Mouse (Mus musculus) liver, embryonic 11.5 days (tissue): ENCODE data around the gene Ntrk2. TPM values are rescaled to one million over a fixed set of nuclear protein-coding genes. Genes with fewer than 3 reads are reported as not detected.

Experiments used
- ATAC-seq: fragments of 200-750 bp; cut with Nextera tagmentation; replicated peaks from 2 replicates; pipeline ENCODE4 v1.8.0; 2017; ENCODE audit warnings: moderate number of reproducible peaks, mild to moderate bottlenecking, moderate TSS enrichment, moderate library complexity; ENCODE audit not compliant: low FRiP score
- DNase-seq: peaks from one replicate; pipeline ENCODE4 v3.0.0-alpha.2; 2017; ENCODE audit warnings: low spot score
- H3K27ac ChIP-seq: fragments of 300-500 bp; sonication (generic); 2 replicates; pipeline ENCODE4 v1.5.1; 2014; ENCODE audit warnings: mild to moderate bottlenecking, low read depth, low read length, control low read depth
- H3K27me3 ChIP-seq: fragments of 300-500 bp; sonication (generic); replicated peaks from 2 replicates; pipeline ENCODE4 v1.6.1; 2014; ENCODE audit warnings: low read length, mixed read lengths; ENCODE audit not compliant: control insufficient read depth, insufficient read depth
- H3K36me3 ChIP-seq: fragments of 300-500 bp; sonication (generic); 2 replicates; pipeline ENCODE4 v1.6.1; 2014; ENCODE audit warnings: mild to moderate bottlenecking, low read length, moderate library complexity, mixed read lengths; ENCODE audit not compliant: control insufficient read depth, insufficient read depth
- H3K4me1 ChIP-seq: fragments of 300-500 bp; sonication (generic); replicated peaks from 2 replicates; pipeline ENCODE4 v1.6.1; 2014; ENCODE audit warnings: low read length, mixed read lengths; ENCODE audit not compliant: control insufficient read depth, insufficient read depth
- H3K4me2 ChIP-seq: fragments of 300-500 bp; sonication (generic); 2 replicates; pipeline ENCODE4 v1.6.1; 2014; ENCODE audit warnings: mild to moderate bottlenecking, control low read depth, moderate library complexity
- H3K4me3 ChIP-seq: fragments of 300-500 bp; sonication (generic); 2 replicates; pipeline ENCODE4 v1.5.1; 2014; ENCODE audit warnings: low read depth, low read length, control low read depth
- H3K9ac ChIP-seq: fragments of 300-500 bp; sonication (generic); 2 replicates; pipeline ENCODE4 v1.6.1; 2014; ENCODE audit warnings: low read depth, low read length, control low read depth
- H3K9me3 ChIP-seq: fragments of 300-500 bp; sonication (generic); 2 replicates; pipeline ENCODE4 v1.6.1; 2016; ENCODE audit warnings: low read length, inconsistent platforms, mixed read lengths; ENCODE audit not compliant: control insufficient read depth
- WGBS: fragments of 180-500 bp; shearing (Covaris S2); extraction: QIAGEN DNeasy Blood & Tissue Kit; methylation state at CpG from one replicate; pipeline ENCODE4 v1.1.7; 2014; 5-methylcytosine and 5-hydroxymethylcytosine counted together
- polyA plus RNA-seq: library from polyadenylated mRNA; unstranded; fragments of >200 nt; fragmentation: Nextera tagmentation; extraction: Ambion mirVana; gene quantifications from 2 replicates; pipeline ENCODE4 v1.2.1, GENCODE M21; 2014

The Ntrk2 gene
- polyA plus RNA-seq, 1 experiment from 2014 or later = 1.9 TPM

- Histone ChIP-seq H3K4me1 (no peaks in the 10 kb centered on the region), H3K9me3 (no peaks in the 10 kb centered on the region), H3K4me3 (no peak overlapping the region), H3K27me3 (no peaks in the 10 kb centered on the region), H3K36me3 (no peaks in the 10 kb centered on the region), H3K9ac (no peak overlapping the region), H3K4me2 (no peak overlapping the region), H3K27ac (no peak overlapping the region)
- 66% methylated on average over 7 of the region's 7 CpGs for whole genome bisulfite sequencing
- ATAC-seq (no peak), DNase-seq (no peak)
Observed at GRCm38 (mm10) chr13:59079761-59080461, 273.5 kb downstream of the Ntrk2 start.

- ATAC-seq (no peak), DNase-seq (no peak)
- H3K4me1 ChIP-seq = no peaks in the 10 kb centered on the region
- H3K27me3 ChIP-seq = no peaks in the 10 kb centered on the region
- H3K9ac ChIP-seq = no peak overlapping the region
- no peak overlapping the region for H3K4me2 ChIP-seq
- H3K27ac ChIP-seq = no peak overlapping the region
- H3K9me3 ChIP-seq = no peaks in the 10 kb centered on the region
- no peaks in the 10 kb centered on the region for H3K36me3 ChIP-seq
- WGBS = 74% methylated on average over 5 of the region's 5 CpGs
- H3K4me3 ChIP-seq = no peak overlapping the region
Observed at GRCm38 (mm10) chr13:59080468-59080867, 274.1 kb downstream of the Ntrk2 start.

- H3K9me3 ChIP-seq = no peaks in the 10 kb centered on the region
- ATAC-seq (no peak), DNase-seq (no peak)
- no peak overlapping the region for H3K9ac ChIP-seq
- H3K4me3 ChIP-seq = no peak overlapping the region
- 81% methylated on average over 4 of the region's 4 CpGs for WGBS
- H3K36me3 ChIP-seq = no peaks in the 10 kb centered on the region
- H3K27ac ChIP-seq = no peak overlapping the region
- H3K27me3 ChIP-seq = no peaks in the 10 kb centered on the region
- H3K4me1 ChIP-seq = no peaks in the 10 kb centered on the region
- no peak overlapping the region for H3K4me2 ChIP-seq
Observed at GRCm38 (mm10) chr13:59089016-59089415, 282.6 kb downstream of the Ntrk2 start.

GRCm38 (mm10) chr13:59091138-59091971 is 285.0 kb downstream of the Ntrk2 start:
- WGBS = 54% methylated on average over 13 of the region's 13 CpGs
- DNase-seq (no peak), ATAC-seq (no peak)
- no peak overlapping the region for H3K4me2 ChIP-seq
- no peak overlapping the region for H3K9ac ChIP-seq
- no peaks in the 10 kb centered on the region for H3K4me1 ChIP-seq
- H3K9me3 ChIP-seq = no peaks in the 10 kb centered on the region
- H3K27ac ChIP-seq = no peak overlapping the region
- no peak overlapping the region for H3K4me3 ChIP-seq
- H3K36me3 ChIP-seq = no peaks in the 10 kb centered on the region
- H3K27me3 ChIP-seq = no peaks in the 10 kb centered on the region

- WGBS = 64% methylated on average over 10 of the region's 10 CpGs
- H3K27me3 ChIP-seq = no peaks in the 10 kb centered on the region
- ATAC-seq (no peak), DNase-seq (no peak)
- H3K36me3 ChIP-seq = no peaks in the 10 kb centered on the region
- H3K9ac ChIP-seq = no peak overlapping the region
- no peaks in the 10 kb centered on the region for H3K9me3 ChIP-seq
- H3K27ac ChIP-seq = no peak overlapping the region
- no peaks in the 10 kb centered on the region for H3K4me1 ChIP-seq
- no peak overlapping the region for H3K4me3 ChIP-seq
- no peak overlapping the region for H3K4me2 ChIP-seq
Observed at GRCm38 (mm10) chr13:59092045-59092857, 285.9 kb downstream of the Ntrk2 start.

- Histone ChIP-seq H3K4me3 (no peak overlapping the region), H3K9me3 (no peaks in the 10 kb centered on the region), H3K4me1 (no peaks in the 10 kb centered on the region), H3K4me2 (no peak overlapping the region), H3K36me3 (no peaks in the 10 kb centered on the region), H3K27me3 (no peaks in the 10 kb centered on the region), H3K27ac (no peak overlapping the region), H3K9ac (no peak overlapping the region)
- ATAC-seq (no peak), DNase-seq (no peak)
- 20% methylated on average over 4 of the region's 4 CpGs for WGBS
Observed at GRCm38 (mm10) chr13:59092858-59093154, 286.4 kb downstream of the Ntrk2 start.

GRCm38 (mm10) chr13:59094722-59095121 is 288.4 kb downstream of the Ntrk2 start:
- H3K27me3 ChIP-seq = no peaks in the 10 kb centered on the region
- H3K9me3 ChIP-seq = no peaks in the 10 kb centered on the region
- WGBS = 88% methylated on average over 7 of the region's 7 CpGs
- ATAC-seq (no peak), DNase-seq (no peak)
- H3K27ac ChIP-seq = no peak overlapping the region
- H3K9ac ChIP-seq = no peak overlapping the region
- H3K4me3 ChIP-seq = no peak overlapping the region
- H3K36me3 ChIP-seq = no peaks in the 10 kb centered on the region
- H3K4me1 ChIP-seq = no peaks in the 10 kb centered on the region
- H3K4me2 ChIP-seq = no peak overlapping the region

- no peak overlapping the region for H3K9ac ChIP-seq
- H3K27ac ChIP-seq = no peak overlapping the region
- no peaks in the 10 kb centered on the region for H3K27me3 ChIP-seq
- H3K36me3 ChIP-seq = no peaks in the 10 kb centered on the region
- H3K4me1 ChIP-seq = no peaks in the 10 kb centered on the region
- no peak for ATAC-seq
- WGBS = 45% methylated on average over 10 of the region's 10 CpGs
- H3K4me3 ChIP-seq = no peak overlapping the region
- H3K4me2 ChIP-seq = no peak overlapping the region
- DNase-seq = no peak
- no peaks in the 10 kb centered on the region for H3K9me3 ChIP-seq
Observed at GRCm38 (mm10) chr13:59095811-59096391, 289.5 kb downstream of the Ntrk2 start.
